Mouse (Mus musculus) testis, adult 2 months (tissue): ENCODE data around the gene Sh3gl3.

Experiments
- CTCF ChIP-seq: fragments of 200-500 bp; IDR thresholded peaks from 2 replicates; pipeline ENCODE4 v1.5.1; 2012; ENCODE audit warnings: low read depth, mild to moderate bottlenecking, inconsistent platforms, low read length, moderate library complexity; ENCODE audit not compliant: control insufficient read depth, insufficient read depth, insufficient replicate concordance
- POLR2A ChIP-seq: fragments of 200-500 bp; IDR thresholded peaks from 2 replicates; pipeline ENCODE4 v1.6.1; 2012; ENCODE audit warnings: low read depth, mild to moderate bottlenecking, inconsistent platforms, low read length, moderate library complexity; ENCODE audit not compliant: control insufficient read depth

DNA sequence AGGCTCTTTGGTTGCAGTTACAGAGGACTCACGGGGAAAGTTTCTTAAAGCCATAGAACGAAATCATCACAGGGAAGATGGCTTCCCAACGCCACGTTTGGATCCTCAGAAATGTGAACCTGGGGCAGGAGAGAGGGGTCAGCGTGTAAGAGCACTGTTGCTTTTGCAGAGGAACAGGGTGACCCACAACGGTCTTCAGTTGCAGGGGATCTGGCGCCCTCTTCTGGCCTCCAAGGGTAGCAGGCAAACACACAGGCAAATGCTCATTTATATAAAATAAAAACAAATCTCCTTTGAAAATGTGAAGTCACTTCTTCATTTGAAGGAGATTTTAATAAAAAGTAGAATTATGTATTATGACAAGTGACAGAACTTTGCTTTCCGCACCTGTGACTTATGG is 89.5 kb downstream of the Sh3gl3 start:
- peak; percentile 72; the same call in 1 of the 2 replicates for TF ChIP-seq CTCF
- TF ChIP-seq POLR2A, result no peak
